Mouse (Mus musculus) MEL (cell line): ENCODE data around the gene Rapgef4.

Source experiments
- CTCF ChIP-seq, 3 experiments: IDR thresholded peaks in 2 of 3; conservative IDR thresholded peaks in 1 of 3; 2 replicates each; pipeline ENCODE4 v1.5.1; 2011 to 2012; ENCODE audit warnings: low read length in 3 of 3, low read depth in 2 of 3, mild to moderate bottlenecking in 2 of 3, improper control_type of control experiment in 1 of 3, inconsistent platforms in 1 of 3, mixed read lengths in 1 of 3, moderate library complexity in 1 of 3; ENCODE audit not compliant: control insufficient read depth in 1 of 3, insufficient read depth in 1 of 3, poor library complexity in 1 of 3, severe bottlenecking in 1 of 3
- ELF1 ChIP-seq: IDR thresholded peaks from 2 replicates; pipeline ENCODE4 v1.6.1; 2014; ENCODE audit warnings: low read depth, mild to moderate bottlenecking, inconsistent platforms, low read length, improper control_type of control experiment, moderate library complexity
- EP300 ChIP-seq, 2 experiments: IDR thresholded peaks; 2 replicates each; pipeline ENCODE4 v1.6.1; 2011; ENCODE audit warnings: improper control_type of control experiment in 2 of 2, low read length in 2 of 2, low read depth in 1 of 2, mild to moderate bottlenecking in 1 of 2
- JUND ChIP-seq: IDR thresholded peaks from 2 replicates; pipeline ENCODE4 v1.6.1; 2011; ENCODE audit warnings: low read depth, mild to moderate bottlenecking, improper control_type of control experiment, low read length
- KAT2A ChIP-seq: conservative IDR thresholded peaks from 2 replicates; pipeline ENCODE4 v1.6.1; 2012; ENCODE audit warnings: low read depth, low read length, improper control_type of control experiment, inconsistent platforms
- MAX ChIP-seq: IDR thresholded peaks from 2 replicates; pipeline ENCODE4 v1.6.1; 2011; ENCODE audit warnings: low read length, improper control_type of control experiment
- POLR2A ChIP-seq, 2 experiments: IDR thresholded peaks; 2 replicates each; pipeline ENCODE4 v1.6.1; 2011 to 2012; ENCODE audit warnings: low read length in 2 of 2, mild to moderate bottlenecking in 2 of 2, control low read depth in 1 of 2, improper control_type of control experiment in 1 of 2, low read depth in 1 of 2, moderate library complexity in 1 of 2; ENCODE audit not compliant: control insufficient read depth in 1 of 2, insufficient read depth in 1 of 2, poor library complexity in 1 of 2
- POLR2AphosphoS2 ChIP-seq: IDR thresholded peaks from 2 replicates; pipeline ENCODE4 v1.6.1; 2011; ENCODE audit warnings: low read length, improper control_type of control experiment
- RCOR1 ChIP-seq: IDR thresholded peaks from 2 replicates; pipeline ENCODE4 v1.6.1; 2012; ENCODE audit warnings: low read depth, mild to moderate bottlenecking, inconsistent platforms, low read length, improper control_type of control experiment
- ZC3H11A ChIP-seq: IDR thresholded peaks from 2 replicates; pipeline ENCODE4 v1.6.1; 2012; ENCODE audit warnings: low read depth, mild to moderate bottlenecking, inconsistent platforms, low read length, improper control_type of control experiment

- TF ChIP-seq CTCF (IDR thresholded peaks at IDR 0.05 in 2 of 3, conservative IDR thresholded peaks at IDR 0.05 in 1 of 3; ENCODE audit: control insufficient read depth in 1 of 3, insufficient read depth in 1 of 3, low read depth in 2 of 3, low read length in 3 of 3, poor library complexity in 1 of 3, severe bottlenecking in 1 of 3) (peak; percentile 47 to 84 (median 72)), POLR2A (IDR thresholded peaks at IDR 0.05; ENCODE audit: control insufficient read depth in 1 of 2, insufficient read depth in 1 of 2, low read depth in 1 of 2, low read length in 2 of 2, poor library complexity in 1 of 2) (no peak), KAT2A (no peak), JUND (no peak), EP300 (IDR thresholded peaks at IDR 0.05; ENCODE audit: low read depth in 1 of 2, low read length in 2 of 2) (no peak), ZC3H11A (peak; percentile 14; the same call in 1 of the 2 replicates), MAX (no peak), POLR2AphosphoS2 (no peak), ELF1 (no peak), RCOR1 (no peak)
Measured at GRCm38 (mm10) chr2:72298406-72298805, 317.4 kb downstream of the Rapgef4 start.
